Mouse (Mus musculus): ENCODE data around the gene Dhrs13. TPM values are rescaled to one million over a fixed set of nuclear protein-coding genes. Genes with fewer than 3 reads are reported as not detected.

Dhrs13 gene
- 53.0 and 56.2 TPM in 2 replicates for polyA plus RNA-seq (2015; fragmentation: Nextera tagmentation; extraction: Ambion mirVana)

GRCm38 (mm10) chr11:78031947-78032808, at the start of gene Dhrs13:
Gene Dhrs13 (plus strand): TSS chr11:78032280.

GRCm38 (mm10) chr11:77982441-77982905, 49.6 kb upstream of the Dhrs13 start, which contains the start of gene Phf12:
Gene Phf12 (plus strand): TSS chr11:77982754.

GRCm38 (mm10) chr11:78037831-78038752, 6.0 kb downstream of the Dhrs13 start, which contains the start of gene Flot2:
Gene Flot2 (plus strand): TSS chr11:78037931.

GRCm38 (mm10) chr11:78079961-78080921, 48.2 kb downstream of the Dhrs13 start, which contains the start of gene Eral1:
Gene Eral1 (minus strand): TSS chr11:78080383.

MicroRNAs within 50 kb of the gene (microRNA counts, 519-probe panel; counts per million panel counts)
- 3,920 counts per million, percentile 31 among the panel's probes with 10 or more counts for microRNA mmu-miR-144
- microRNA mmu-miR-451 = 4,497 counts per million, percentile 48 among the panel's probes with 10 or more counts

Small RNA genes lying within 50 kb of the gene (microRNA-seq; reads per million reads assigned to microRNA genes)
- 30.2 reads per million, percentile 30 among the genes with 10 or more reads in this experiment for gene Mir144
- not detected for gene Mir451a
- gene Mir451b = not detected

Other genes starting within 250 kb of the Dhrs13 start
- 0.88 and 0.89 TPM in 2 replicates for gene Gm10277, start 244.5 kb upstream of the Dhrs13 start, polyA plus RNA-seq (2015; fragmentation: Nextera tagmentation; extraction: Ambion mirVana)
- 4.1 and 4.8 TPM in 2 replicates for gene Pipox, start 138.2 kb upstream of the Dhrs13 start, polyA plus RNA-seq (2015; fragmentation: Nextera tagmentation; extraction: Ambion mirVana)
- 107 and 126 TPM in 2 replicates for gene Sez6, start 101.5 kb upstream of the Dhrs13 start, polyA plus RNA-seq (2015; fragmentation: Nextera tagmentation; extraction: Ambion mirVana)
- 10.8 and 12.3 TPM in 2 replicates for gene Phf12, start 49.5 kb upstream of the Dhrs13 start, polyA plus RNA-seq (2015; fragmentation: Nextera tagmentation; extraction: Ambion mirVana)
- gene Flot2, start 5.7 kb downstream of the Dhrs13 start, polyA plus RNA-seq (2015; fragmentation: Nextera tagmentation; extraction: Ambion mirVana) = 158 and 168 TPM in 2 replicates
- 25.9 and 28.4 TPM in 2 replicates for gene Eral1, start 48.1 kb downstream of the Dhrs13 start, polyA plus RNA-seq (2015; fragmentation: Nextera tagmentation; extraction: Ambion mirVana)
- 18.1 and 24.6 TPM in 2 replicates for gene Fam222b, start 62.4 kb downstream of the Dhrs13 start, polyA plus RNA-seq (2015; fragmentation: Nextera tagmentation; extraction: Ambion mirVana)
- gene Traf4, start 133.3 kb downstream of the Dhrs13 start, polyA plus RNA-seq (2015; fragmentation: Nextera tagmentation; extraction: Ambion mirVana) = 58.8 and 62.9 TPM in 2 replicates
- gene Nek8, start 144.4 kb downstream of the Dhrs13 start, polyA plus RNA-seq (2015; fragmentation: Nextera tagmentation; extraction: Ambion mirVana) = 7.4 and 8.0 TPM in 2 replicates
- gene Tlcd1, start 144.4 kb downstream of the Dhrs13 start, polyA plus RNA-seq (2015; fragmentation: Nextera tagmentation; extraction: Ambion mirVana) = 48.5 and 53.4 TPM in 2 replicates
- gene Rpl23a, start 151.3 kb downstream of the Dhrs13 start, polyA plus RNA-seq (2015; fragmentation: Nextera tagmentation; extraction: Ambion mirVana) = 812 and 926 TPM in 2 replicates
- gene Rab34, start 156.2 kb downstream of the Dhrs13 start, polyA plus RNA-seq (2015; fragmentation: Nextera tagmentation; extraction: Ambion mirVana) = 74.3 and 78.3 TPM in 2 replicates
- gene Proca1, start 161.1 kb downstream of the Dhrs13 start, polyA plus RNA-seq (2015; fragmentation: Nextera tagmentation; extraction: Ambion mirVana) = 6.6 and 8.0 TPM in 2 replicates
- gene Sdf2, start 213.5 kb downstream of the Dhrs13 start, polyA plus RNA-seq (2015; fragmentation: Nextera tagmentation; extraction: Ambion mirVana) = 123 TPM in 2 replicates
- 15.2 and 17.7 TPM in 2 replicates for gene Supt6, start 213.7 kb downstream of the Dhrs13 start, polyA plus RNA-seq (2015; fragmentation: Nextera tagmentation; extraction: Ambion mirVana)
- gene 2610507B11Rik, start 229.5 kb downstream of the Dhrs13 start, polyA plus RNA-seq (2015; fragmentation: Nextera tagmentation; extraction: Ambion mirVana) = 90.2 and 105 TPM in 2 replicates